Mouse (Mus musculus) kidney, embryonic 15.5 days (tissue): ENCODE measurements around the gene Tex35. TPM values are rescaled to one million over a fixed set of nuclear protein-coding genes. Genes with fewer than 3 reads are reported as not detected.

ENCODE experiments used
- ATAC-seq: fragments of 200-750 bp; cut with Nextera tagmentation; replicated peaks from 2 replicates; pipeline ENCODE4 v1.8.0; 2017; ENCODE audit warnings: moderate TSS enrichment; ENCODE audit not compliant: low FRiP score
- H3K27ac ChIP-seq: fragments of 300-500 bp; sonication (generic); 2 replicates; pipeline ENCODE4 v1.5.1; 2015; ENCODE audit warnings: mild to moderate bottlenecking, inconsistent platforms
- H3K27me3 ChIP-seq: fragments of 300-500 bp; sonication (generic); 2 replicates; pipeline ENCODE4 v1.6.1; 2015; ENCODE audit warnings: inconsistent platforms
- H3K36me3 ChIP-seq: fragments of 300-500 bp; sonication (generic); 2 replicates; pipeline ENCODE4 v1.6.1; 2015; ENCODE audit warnings: inconsistent platforms
- H3K4me1 ChIP-seq: fragments of 300-500 bp; sonication (generic); 2 replicates; pipeline ENCODE4 v1.6.1; 2015; ENCODE audit warnings: inconsistent platforms
- H3K4me2 ChIP-seq: fragments of 300-500 bp; sonication (generic); 2 replicates; pipeline ENCODE4 v1.6.1; 2015; ENCODE audit warnings: moderate library complexity, mild to moderate bottlenecking, inconsistent platforms
- H3K4me3 ChIP-seq: fragments of 300-500 bp; sonication (generic); replicated peaks from 2 replicates; pipeline ENCODE4 v1.5.1; 2015; ENCODE audit warnings: mild to moderate bottlenecking, inconsistent platforms
- H3K9ac ChIP-seq: fragments of 300-500 bp; sonication (generic); 2 replicates; pipeline ENCODE4 v1.6.1; 2015; ENCODE audit warnings: mild to moderate bottlenecking, inconsistent platforms
- H3K9me3 ChIP-seq: fragments of 300-500 bp; sonication (generic); replicated peaks from 2 replicates; pipeline ENCODE4 v1.6.1; 2016; ENCODE audit warnings: inconsistent platforms
- WGBS: fragments of 180-500 bp; shearing (Covaris S2); methylation state at CpG from one replicate; pipeline ENCODE4 v1.1.7; 2015; ENCODE audit warnings: mixed read lengths; 5-methylcytosine and 5-hydroxymethylcytosine counted together
- polyA plus RNA-seq: library from polyadenylated mRNA; unstranded; fragments of >200 nt; fragmentation: Nextera tagmentation; extraction: Ambion mirVana; gene quantifications from 2 replicates; pipeline ENCODE4 v1.2.1, GENCODE M21; 2015

Gene Tex35
- polyA plus RNA-seq, 1 experiment from 2014 or later: not detected

DNA sequence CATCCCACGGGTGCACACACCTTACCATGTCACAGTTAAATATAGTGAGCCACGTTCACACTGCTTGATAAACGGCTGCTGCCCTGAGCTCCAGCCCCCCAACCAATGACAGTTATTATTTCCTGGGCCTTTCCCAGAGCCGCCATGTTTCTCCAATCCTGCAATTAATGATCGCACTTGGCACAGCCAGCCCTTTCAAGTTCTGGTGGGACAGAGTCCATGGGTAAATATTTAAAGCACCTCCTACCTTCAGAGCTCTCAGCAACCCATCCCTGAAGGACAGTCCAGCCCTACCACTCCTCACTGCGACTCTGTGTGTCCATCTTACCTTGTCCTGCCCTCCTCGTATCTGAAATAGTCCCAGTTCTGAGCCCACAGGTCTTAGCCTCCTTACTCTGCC is 28.4 kb downstream of the Tex35 start:
- no peak overlapping the region for H3K27ac ChIP-seq
- H3K27me3 ChIP-seq: 0 out of 2 replicates have a peak, but pooled peaks cover 4% of the 10 kb centered on the region
- H3K4me1 ChIP-seq: peaks cover 26% of the 10 kb centered on the region
- H3K9me3 ChIP-seq: no peaks in the 10 kb centered on the region
- no peak overlapping the region for H3K9ac ChIP-seq
- H3K4me3 ChIP-seq: no peak overlapping the region
- 75% methylated on average over 7 of the region's 7 CpGs for WGBS
- no peak overlapping the region for H3K4me2 ChIP-seq
- no peaks in the 10 kb centered on the region for H3K36me3 ChIP-seq
- no peak for ATAC-seq

DNA sequence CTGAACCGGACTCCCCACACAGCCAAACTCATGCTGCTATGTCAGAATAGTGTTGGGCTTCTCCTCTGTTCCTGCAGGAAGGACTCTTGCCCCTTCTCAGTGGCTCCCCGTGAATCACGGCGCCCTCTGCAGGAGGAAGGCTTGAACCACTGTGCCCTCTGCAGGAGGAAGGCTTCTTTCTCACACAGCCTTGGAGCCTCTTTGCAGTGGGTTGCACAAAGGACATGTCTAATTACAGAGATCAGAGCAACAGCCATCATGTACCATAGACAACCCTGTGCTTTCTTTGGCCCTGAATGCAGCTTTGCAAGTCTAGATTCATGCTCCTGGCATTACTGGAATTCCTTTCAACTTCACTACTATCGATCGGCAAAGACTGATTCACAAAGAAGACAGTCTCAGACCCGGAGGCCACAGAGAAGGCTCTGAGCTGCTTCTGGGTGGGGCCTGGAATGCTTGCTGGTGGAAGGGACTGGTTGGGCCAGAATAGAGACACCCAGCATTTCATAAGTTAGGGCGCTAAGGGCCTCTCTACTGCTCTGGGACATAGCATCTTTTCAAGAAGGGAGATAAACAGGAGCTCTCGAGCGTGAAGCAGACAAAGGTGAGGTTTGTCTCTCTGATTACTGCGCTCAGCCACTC is 29.0 kb downstream of the Tex35 start:
- H3K9me3 ChIP-seq: no peaks in the 10 kb centered on the region
- no peak overlapping the region for H3K27ac ChIP-seq
- H3K27me3 ChIP-seq: 0 out of 2 replicates have a peak, but pooled peaks cover 4% of the 10 kb centered on the region
- 0 out of 2 replicates have a peak, but pooled peaks have one; percentile 19 for ATAC-seq
- 54% methylated on average over 11 of the region's 11 CpGs for WGBS
- H3K4me3 ChIP-seq: no peak overlapping the region
- no peak overlapping the region for H3K4me2 ChIP-seq
- no peaks in the 10 kb centered on the region for H3K36me3 ChIP-seq
- H3K4me1 ChIP-seq: peaks cover 30% of the 10 kb centered on the region
- no peak overlapping the region for H3K9ac ChIP-seq

DNA sequence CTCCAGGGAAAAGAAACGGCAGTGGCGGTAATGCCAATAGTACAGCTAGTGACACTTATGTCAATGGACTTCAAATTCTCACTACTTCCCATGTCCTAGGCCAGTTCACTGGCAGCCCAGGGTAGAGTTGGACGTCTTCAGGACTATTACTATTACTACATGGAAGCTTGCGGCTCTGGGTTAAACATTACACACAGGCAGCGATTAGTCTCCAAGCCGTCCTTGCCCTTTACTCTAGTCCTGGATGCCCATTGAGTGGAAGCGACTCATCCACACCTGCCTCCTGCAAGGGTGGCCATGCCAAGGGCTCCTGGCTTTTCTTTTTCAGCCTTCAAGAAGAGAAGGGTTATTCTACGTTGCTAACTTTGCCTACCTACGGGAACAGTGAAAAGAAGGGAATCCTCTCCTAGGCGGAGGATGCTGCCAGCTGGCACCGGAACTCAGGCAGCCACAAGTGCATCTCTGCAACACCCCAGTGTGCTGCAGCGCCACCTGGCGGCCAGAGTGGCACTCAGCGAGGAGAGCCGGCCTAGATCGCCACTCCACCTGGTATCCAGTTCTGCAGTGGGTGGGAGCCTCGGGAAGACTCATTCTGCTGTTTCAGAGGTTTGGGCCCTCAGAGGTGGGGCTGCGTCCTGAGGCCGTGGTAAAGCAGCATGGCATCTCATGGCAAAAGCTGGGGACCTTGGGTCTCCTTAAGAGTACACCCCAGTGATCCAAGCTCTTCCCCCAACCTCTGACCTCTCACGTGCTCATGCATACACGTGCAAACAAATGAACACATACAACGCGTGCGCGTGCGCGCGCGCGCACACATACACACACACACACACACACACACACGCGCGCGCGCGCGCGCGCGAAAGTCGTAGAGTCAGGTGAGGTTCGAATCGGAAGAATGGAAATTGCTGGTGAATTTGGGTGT is 31.4 kb downstream of the Tex35 start:
- Histone ChIP-seq H3K4me2 (peak overlapping the region; percentile 17; the same call in 1 of the 2 replicates), H3K4me3 (no peak overlapping the region), H3K4me1 (peaks cover 30% of the 10 kb centered on the region), H3K9me3 (no peaks in the 10 kb centered on the region), H3K27me3 (0 out of 2 replicates have a peak, but pooled peaks cover 4% of the 10 kb centered on the region), H3K36me3 (no peaks in the 10 kb centered on the region), H3K27ac (no peak overlapping the region), H3K9ac (no peak overlapping the region)
- WGBS: 63% methylated on average over 43 of the region's 43 CpGs
- ATAC-seq: 0 out of 2 replicates have a peak, but pooled peaks have one; percentile 9

DNA sequence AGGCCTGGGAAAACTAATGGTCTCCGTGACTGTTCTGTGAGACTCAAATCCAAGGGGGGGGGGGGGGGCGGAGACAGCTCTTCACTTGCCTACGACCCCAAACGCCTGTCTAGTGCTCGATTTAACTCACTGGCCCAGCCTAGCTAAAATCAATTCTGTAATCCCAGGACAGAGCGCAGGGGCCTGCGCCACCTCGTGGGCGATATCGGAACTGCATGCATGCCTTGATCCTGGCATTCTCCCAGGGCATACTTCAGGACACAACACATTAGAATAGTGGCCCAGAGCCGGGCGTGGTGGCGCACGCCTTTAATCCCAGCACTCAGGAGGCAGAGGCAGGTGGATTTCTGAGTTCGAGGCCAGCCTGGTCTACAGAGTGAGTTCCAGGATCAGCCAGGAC is 32.2 kb downstream of the Tex35 start:
- Histone ChIP-seq H3K27ac (no peak overlapping the region), H3K4me2 (peak overlapping the region; percentile 32; the same call in 1 of the 2 replicates), H3K36me3 (no peaks in the 10 kb centered on the region)

DNA sequence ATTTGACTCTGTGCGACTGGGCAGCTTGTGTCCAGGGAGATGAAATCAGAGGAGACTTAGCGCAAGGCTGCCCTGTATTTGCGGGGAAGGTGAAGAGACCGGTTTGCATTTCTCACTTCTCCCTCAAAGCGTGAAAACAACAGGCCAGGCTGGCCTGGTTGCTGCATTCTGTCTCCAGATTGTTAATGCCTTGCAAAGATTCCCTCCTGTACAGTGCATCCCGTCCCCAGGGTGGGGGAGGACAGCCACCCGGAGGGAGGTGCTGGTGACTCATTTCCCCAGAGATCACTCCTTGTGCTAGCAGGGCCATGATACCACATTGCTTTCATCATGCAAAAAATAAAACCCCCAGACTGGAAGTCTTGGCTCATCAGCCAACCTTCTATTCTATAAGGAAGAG is 33.5 kb downstream of the Tex35 start:
- H3K9me3 ChIP-seq: no peaks in the 10 kb centered on the region
- H3K4me3 ChIP-seq: no peak overlapping the region
- peaks cover 25% of the 10 kb centered on the region for H3K4me1 ChIP-seq
- no peaks in the 10 kb centered on the region for H3K36me3 ChIP-seq
- 44% methylated on average over 7 of the region's 7 CpGs for WGBS
- no peak overlapping the region for H3K9ac ChIP-seq
- no peak overlapping the region for H3K27ac ChIP-seq
- H3K27me3 ChIP-seq: 0 out of 2 replicates have a peak, but pooled peaks cover 4% of the 10 kb centered on the region
- ATAC-seq: no peak
- no peak overlapping the region for H3K4me2 ChIP-seq

More for the DNA sequence above, 32.2 kb downstream of the Tex35 start:
- peak; percentile 27; the same call in 1 of the 2 replicates for ATAC-seq
- H3K4me1 ChIP-seq: peaks cover 25% of the 10 kb centered on the region
- H3K9me3 ChIP-seq: no peaks in the 10 kb centered on the region
- H3K4me3 ChIP-seq: no peak overlapping the region
- 0 out of 2 replicates have a peak, but pooled peaks cover 4% of the 10 kb centered on the region for H3K27me3 ChIP-seq
- WGBS: 6% methylated on average over 15 of the region's 15 CpGs
- H3K9ac ChIP-seq: no peak overlapping the region

DNA sequence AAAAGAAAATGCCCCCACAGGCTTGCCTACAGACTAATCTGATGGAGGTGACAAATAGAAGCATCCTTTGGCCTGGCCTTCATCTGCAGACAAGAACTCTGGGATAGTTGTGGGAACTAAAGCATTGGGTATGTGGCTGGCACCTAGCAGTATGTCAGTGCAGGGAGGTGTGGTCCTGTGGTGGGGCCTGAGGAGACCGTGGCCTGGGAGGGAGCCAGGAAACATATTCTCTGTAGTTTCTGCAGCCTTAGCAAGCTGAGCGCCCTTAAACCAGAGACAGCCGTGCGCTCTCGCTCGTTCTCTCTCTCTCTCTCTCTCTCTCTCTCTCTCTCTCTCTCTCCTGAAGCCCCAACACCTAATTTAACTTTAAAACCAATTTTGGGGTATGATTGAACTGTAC is 34.1 kb downstream of the Tex35 start:
- Histone ChIP-seq H3K36me3 (no peaks in the 10 kb centered on the region), H3K27ac (no peak overlapping the region), H3K4me3 (no peak overlapping the region), H3K27me3 (0 out of 2 replicates have a peak, but pooled peaks cover 4% of the 10 kb centered on the region), H3K4me1 (peaks cover 23% of the 10 kb centered on the region), H3K9ac (no peak overlapping the region), H3K9me3 (no peaks in the 10 kb centered on the region), H3K4me2 (no peak overlapping the region)
- 89% methylated on average over 6 of the region's 6 CpGs for WGBS
- ATAC-seq: no peak

DNA sequence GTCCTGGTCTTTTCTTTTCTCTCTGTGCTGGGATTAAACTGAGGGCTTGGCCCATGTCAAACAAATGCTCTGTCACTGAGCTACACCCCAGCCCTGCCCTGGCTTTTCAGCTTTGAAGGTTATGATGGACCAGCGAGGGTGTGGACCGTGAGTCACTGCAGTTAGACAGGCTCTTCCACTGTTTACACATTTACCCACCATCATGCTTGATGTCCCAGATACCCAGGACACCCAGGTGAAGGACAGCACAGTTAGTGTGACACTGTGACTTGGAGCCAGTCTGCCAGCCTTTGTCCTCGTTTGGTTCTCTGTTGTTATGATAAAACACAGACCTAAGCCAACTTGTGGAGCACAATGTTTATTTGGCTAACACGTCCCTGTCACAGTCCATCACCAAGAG is 34.9 kb downstream of the Tex35 start:
- H3K36me3 ChIP-seq: no peaks in the 10 kb centered on the region
- H3K4me1 ChIP-seq: peaks cover 22% of the 10 kb centered on the region
- no peak overlapping the region for H3K27ac ChIP-seq
- no peak overlapping the region for H3K9ac ChIP-seq
- ATAC-seq: no peak
- 38% methylated on average over 4 of the region's 4 CpGs for WGBS
- H3K9me3 ChIP-seq: no peaks in the 10 kb centered on the region
- H3K27me3 ChIP-seq: 0 out of 2 replicates have a peak, but pooled peaks cover 2% of the 10 kb centered on the region
- H3K4me2 ChIP-seq: no peak overlapping the region
- H3K4me3 ChIP-seq: no peak overlapping the region

DNA sequence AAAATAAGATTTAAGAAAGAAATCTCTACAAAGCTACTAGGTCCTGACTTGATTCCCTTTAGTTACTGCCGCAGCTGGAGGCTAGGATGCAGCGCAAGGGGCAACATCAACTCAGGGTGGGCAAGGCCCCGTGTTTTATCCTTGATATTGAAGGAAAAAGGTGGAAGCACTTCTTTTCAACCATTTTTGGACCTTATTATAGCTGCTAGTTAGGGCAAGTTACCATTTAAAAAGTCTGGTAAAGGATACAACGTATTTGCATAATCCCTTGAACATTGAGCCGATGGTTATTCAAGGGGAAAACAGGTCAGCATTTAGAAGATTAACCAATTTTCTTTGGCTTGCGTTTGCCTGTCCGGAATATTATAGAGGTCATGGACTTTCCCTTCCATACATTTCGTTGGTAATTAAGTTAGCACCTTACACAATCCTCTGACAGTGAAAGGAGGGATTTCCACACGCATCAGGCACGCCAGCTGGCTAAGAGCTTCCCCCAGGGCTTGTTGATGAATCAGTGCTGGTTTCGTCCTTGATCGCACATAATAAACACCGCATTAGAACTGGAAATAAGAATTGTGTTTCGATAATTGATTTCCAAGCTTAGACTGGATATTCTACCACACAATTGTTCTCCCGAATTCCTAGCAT is 39.2 kb downstream of the Tex35 start:
- Histone ChIP-seq H3K9ac (no peak overlapping the region), H3K4me1 (peaks cover 4% of the 10 kb centered on the region; the same call in 1 of the 2 replicates), H3K9me3 (no peaks in the 10 kb centered on the region), H3K27me3 (no peaks in the 10 kb centered on the region), H3K36me3 (no peaks in the 10 kb centered on the region), H3K27ac (no peak overlapping the region), H3K4me2 (no peak overlapping the region), H3K4me3 (no peak overlapping the region)
- ATAC-seq: no peak
- WGBS: 74% methylated on average over 15 of the region's 15 CpGs

DNA sequence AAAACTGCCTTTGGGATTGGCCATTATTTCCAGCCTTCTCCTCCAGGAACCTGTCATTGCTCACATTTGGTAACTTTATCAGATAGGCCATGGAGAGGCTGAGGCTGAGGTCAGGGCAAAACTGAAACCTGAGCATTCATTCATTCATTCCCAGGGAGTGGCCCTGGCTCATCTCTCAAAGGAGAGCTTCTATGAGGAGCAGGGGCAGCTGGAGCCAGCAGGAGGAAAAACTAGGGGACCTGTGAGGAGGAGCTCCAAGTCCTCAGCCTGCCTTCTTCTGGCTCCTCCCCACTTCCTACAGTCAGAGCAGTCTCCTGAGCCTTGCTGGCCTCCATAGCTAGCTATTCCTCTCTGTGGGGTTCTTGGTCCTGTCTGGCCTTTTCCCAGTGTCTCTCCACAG is 40.2 kb downstream of the Tex35 start:
- no peaks in the 10 kb centered on the region for H3K27me3 ChIP-seq
- H3K4me1 ChIP-seq: peaks cover 4% of the 10 kb centered on the region; the same call in 1 of the 2 replicates
- H3K27ac ChIP-seq: no peak overlapping the region
- no peak overlapping the region for H3K4me3 ChIP-seq
- no peak overlapping the region for H3K4me2 ChIP-seq
- no peak for ATAC-seq
- H3K36me3 ChIP-seq: no peaks in the 10 kb centered on the region
- H3K9ac ChIP-seq: no peak overlapping the region
- no peaks in the 10 kb centered on the region for H3K9me3 ChIP-seq

DNA sequence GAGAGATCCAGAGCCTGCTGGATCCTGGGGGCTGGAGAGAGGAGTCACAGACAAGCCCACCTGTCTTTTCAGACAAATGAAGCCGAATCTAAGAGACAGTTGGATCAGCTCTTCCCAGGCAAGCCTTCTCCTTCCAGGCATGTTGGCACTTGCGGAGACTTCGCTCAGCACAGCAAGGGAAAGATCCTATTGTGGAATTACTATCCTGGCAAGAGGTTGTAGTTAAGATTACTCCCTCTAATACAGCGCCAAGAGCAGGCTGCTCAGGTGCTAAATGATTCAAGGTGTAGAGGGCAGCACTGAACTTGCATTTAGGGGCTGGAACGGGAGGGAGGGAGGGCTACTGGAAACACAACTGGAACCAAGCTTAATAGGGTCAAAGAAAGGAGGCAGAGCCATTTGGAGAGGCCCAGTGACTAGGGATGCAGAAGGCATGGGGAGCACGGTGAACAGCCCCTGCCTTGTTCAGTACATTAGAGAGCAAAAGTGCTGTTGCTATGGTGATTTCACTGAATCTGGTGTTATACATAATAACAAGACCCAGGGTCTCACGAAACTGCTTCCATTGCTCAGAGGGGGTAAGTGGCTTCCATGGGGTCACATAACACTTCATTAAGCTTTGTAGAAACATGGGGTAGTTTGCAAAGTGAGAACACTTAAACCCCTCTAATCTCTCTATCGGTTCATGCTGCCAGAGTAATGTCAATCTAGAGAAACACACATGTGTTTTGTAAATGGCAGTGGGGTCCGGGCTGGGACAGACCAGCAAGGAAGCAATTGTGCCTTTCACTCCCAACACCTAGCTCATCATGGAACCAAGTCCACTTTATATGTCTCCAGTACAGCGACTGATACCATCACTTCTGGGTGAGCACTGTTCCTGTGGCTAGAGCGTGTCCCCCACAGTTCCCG is 42.4 kb downstream of the Tex35 start:
- Histone ChIP-seq H3K27ac (no peak overlapping the region), H3K4me1 (peaks cover 4% of the 10 kb centered on the region; the same call in 1 of the 2 replicates), H3K9me3 (no peaks in the 10 kb centered on the region), H3K36me3 (no peaks in the 10 kb centered on the region), H3K4me3 (no peak overlapping the region), H3K4me2 (no peak overlapping the region), H3K27me3 (no peaks in the 10 kb centered on the region), H3K9ac (no peak overlapping the region)
- 88% methylated on average over 12 of the region's 12 CpGs for WGBS
- ATAC-seq: no peak
